Mouse (Mus musculus) lung, postnatal 14 days (tissue): Measurements from ENCODE around the gene Ncaph2.

Experiments
- DNase-seq: peaks from one replicate; pipeline ENCODE4 v3.0.0; 2021

The Ncaph2 gene

DNA sequence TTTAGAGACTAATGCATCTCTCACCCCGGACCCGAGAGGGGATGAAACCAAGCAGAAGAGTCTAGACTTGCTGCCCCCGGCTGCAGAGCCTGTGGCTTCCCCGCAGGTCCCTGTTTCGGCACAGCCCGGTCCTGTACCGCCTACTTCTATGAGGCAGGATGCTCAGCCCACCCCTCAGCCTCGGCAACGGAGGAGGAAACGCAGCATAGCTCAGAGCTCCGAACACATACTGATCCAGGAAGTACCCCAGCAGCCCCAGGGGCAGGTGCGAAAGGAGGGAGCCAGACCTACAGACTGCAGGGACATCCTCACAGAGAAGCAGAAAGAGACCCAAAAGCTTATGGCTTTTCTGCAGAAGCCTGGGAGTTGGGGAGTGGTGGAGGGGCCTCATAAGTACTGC, 31.6 kb downstream of the Ncaph2 start:
- no peak for DNase-seq

DNA sequence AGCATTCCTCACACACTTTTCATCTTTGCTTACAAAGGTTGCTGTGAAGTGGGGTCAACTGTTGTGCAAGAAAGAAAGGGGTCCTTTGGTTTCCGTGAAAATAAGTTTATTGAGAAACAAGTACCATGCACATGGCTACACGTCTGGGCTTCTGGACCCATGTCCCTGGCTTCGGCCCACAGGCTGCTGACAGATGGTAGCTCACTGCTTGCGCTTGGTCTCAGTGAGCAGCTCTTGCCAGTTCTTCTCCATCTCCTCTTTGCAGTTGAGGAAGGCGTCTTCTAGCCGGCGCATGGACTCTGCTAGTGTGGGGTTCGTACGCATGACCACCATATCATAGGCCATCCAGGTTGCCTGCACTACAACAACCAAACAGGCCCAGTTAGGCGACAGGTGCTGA, 34.6 kb downstream of the Ncaph2 start:
- no peak for DNase-seq

DNA sequence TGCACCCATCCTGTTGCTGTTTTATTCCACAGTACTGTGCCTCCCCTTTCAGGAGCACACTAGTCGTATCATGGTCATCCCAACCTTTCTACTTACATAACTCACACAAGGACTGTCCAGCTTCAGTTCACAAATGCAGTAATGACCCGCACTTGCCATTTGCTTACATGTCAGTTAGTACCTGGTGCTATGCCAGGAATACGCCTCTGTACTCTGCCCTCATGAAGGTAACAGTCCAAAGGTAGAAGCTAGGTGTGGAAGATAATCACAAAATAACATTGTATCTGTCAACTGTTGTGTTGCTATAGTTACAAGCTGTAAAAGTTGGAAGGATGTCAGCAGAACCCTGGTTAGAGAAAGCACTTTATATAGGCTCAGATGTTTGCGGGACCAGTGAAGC, 41.4 kb downstream of the Ncaph2 start:
- no peak for DNase-seq

GRCm38 (mm10) chr15:89398146-89398545, 42.6 kb downstream of the Ncaph2 start:
- DNase-seq: no peak

DNA sequence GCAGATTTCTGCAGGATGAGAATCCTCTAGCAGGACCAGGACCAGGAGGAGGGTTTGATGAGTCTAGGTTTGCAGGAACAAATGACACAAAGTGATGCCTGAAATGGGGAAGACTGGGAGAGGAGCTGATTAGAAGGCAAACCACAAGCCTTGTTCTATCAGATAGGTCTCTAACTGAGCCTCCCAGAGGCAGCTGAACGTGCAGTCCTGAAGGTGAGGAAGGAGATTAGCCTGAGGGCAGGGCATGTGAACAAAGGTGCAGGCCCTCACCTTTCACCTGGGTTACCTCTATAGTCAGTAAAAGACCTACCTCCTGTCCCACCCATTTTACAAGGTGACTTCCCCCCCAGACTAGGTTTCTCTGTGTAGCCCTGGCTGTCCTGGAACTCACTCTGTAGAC, 44.2 kb downstream of the Ncaph2 start:
- DNase-seq: no peak

DNA sequence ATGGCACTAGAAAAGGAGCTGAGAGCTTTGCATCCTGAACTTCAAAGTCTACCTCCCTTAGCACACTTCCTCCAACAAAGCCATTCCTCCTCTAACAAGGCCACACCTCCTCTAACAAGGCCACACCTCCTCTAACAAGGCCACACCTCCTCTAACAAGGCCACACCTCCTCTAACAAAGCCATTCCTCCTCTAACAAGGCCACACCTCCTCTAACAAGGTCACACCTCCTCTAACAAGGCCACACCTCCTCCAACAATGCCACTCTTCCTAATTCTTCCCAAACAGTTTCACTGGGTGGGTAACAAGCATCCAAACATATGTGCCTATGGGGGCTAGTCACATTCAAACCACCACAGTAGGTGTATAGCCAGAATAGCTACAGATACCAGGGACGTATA, 47.0 kb downstream of the Ncaph2 start:
- DNase-seq: no peak

- DNase-seq: no peak
Observed at GRCm38 (mm10) chr15:89404831-89405623, 49.5 kb downstream of the Ncaph2 start.

DNA sequence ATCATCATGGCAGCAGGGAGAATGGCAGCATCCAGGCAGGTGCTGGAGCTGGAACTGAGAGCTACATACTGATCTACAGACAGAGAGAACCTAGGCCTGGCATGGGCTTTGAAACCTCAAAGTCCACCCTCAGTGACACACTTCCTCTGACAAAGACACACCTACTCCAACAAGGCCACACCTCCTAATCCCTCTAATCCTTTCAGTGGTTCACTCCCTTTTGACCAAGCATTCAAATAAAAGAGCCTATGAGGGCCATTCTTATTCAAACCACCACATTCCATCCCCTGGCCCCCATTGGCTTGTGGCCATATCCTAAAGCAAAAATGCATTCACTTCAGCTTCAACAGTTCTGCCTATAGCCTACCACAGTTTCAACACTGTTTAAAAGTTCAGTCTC, 51.2 kb downstream of the Ncaph2 start:
- DNase-seq: no peak

GRCm38 (mm10) chr15:89410118-89410517, 54.6 kb downstream of the Ncaph2 start, which contains the start of gene Syce3:
TSS of gene Syce3 (minus strand) at chr15:89410503.
- no peak for DNase-seq

DNA sequence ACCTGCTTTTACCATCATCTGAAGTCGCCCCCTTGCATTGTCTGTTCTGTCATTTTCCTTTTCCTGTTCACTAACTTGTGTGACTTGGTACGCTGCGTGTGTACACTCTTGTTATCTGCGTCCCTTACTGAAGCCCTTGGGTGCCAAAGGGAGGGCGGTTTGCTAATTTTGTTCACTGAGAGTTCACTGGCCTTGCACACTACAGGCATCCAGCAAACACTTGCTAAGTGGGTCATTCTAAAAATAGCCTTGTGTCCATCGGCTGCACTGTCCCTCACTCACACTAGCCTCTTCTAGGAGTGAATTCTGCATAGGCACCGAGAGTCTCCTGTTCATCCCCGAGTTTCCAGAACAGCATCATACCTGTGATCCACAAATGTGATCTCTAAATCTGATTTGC, 59.8 kb downstream of the Ncaph2 start:
- DNase-seq: no peak

DNA sequence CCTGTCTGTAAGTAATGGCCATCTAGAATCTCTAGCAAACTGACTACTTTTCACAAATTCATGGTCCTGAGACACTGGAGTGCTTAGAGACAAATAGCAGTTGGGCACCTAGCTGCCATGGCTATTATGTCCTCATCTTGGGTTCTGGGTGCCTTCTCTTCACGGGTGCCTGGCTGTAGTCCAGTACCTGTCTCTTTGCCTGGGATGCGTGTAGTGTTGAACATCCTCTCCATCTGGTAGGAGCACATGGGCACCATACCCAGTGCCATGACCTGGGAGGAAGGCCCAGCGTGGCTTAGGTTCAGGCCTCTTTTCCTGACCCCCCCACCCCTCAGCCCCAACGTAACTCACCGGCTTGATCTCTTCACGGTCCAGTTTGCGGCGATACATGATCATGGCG, 66.4 kb downstream of the Ncaph2 start:
- no peak for DNase-seq
